Mouse (Mus musculus): Measurements from ENCODE around the gene Krtap4-13. TPM values are rescaled to one million over a fixed set of nuclear protein-coding genes. Genes with fewer than 3 reads are reported as not detected.
"Not testable (repeated sequence)": the region's sequence is repeated elsewhere in the genome, so short reads cannot be mapped to it uniquely, and the experiment has no call there.

Gene Krtap4-13
- polyA plus RNA-seq (2012; fragmentation: generic; extraction: Trizol), result not detected
- long read RNA-seq, experiment 1, result 0 reads
- long read RNA-seq, experiment 2, result 0 reads

DNA sequence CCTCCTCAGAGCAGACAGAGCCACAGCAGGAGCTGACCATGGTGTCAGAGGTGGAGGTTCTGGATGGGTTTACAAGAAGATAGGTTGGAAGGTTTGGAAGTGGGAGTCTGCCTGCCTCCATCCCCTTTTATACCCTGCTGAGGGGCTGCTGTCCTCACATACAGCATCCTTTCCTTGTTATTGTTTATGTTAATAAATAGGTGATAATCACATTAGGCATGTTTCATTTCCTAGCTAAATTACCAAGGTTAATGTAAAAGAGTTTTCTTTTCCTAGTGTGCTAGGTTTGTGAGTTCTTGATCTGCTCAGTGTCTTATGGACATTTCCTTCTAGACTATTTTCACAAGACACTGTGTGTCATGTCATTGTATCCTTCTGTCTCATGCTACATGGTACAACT lies at the start of gene Krtap4-13:
TSS of gene Krtap4-13 (minus strand) at position 101 of the 400 bp plus-strand sequence.
- H3K36me3 ChIP-seq (ENCODE audit: control insufficient read depth, insufficient read depth); H3K4me3 ChIP-seq (ENCODE audit: insufficient read depth, poor library complexity, severe bottlenecking); H3K27me3 ChIP-seq (ENCODE audit: control insufficient read depth, insufficient read depth, insufficient read length); H3K79me3 ChIP-seq (ENCODE audit: low read depth); H3ac ChIP-seq (ENCODE audit: control insufficient read depth, insufficient read length, low read depth); H3K79me2 ChIP-seq (ENCODE audit: control insufficient read depth, insufficient read depth): not testable (repeated sequence)

- Histone ChIP-seq H3K36me3 (ENCODE audit: control insufficient read depth, insufficient read depth) (no peaks in the 10 kb centered on the region), H3K4me3 (ENCODE audit: insufficient read depth, poor library complexity, severe bottlenecking) (no peak overlapping the region), H3K79me2 (ENCODE audit: control insufficient read depth, insufficient read depth) (no peaks in the 10 kb centered on the region), H3K27me3 (ENCODE audit: control insufficient read depth, insufficient read depth, insufficient read length) (no peaks in the 10 kb centered on the region), H3ac (ENCODE audit: control insufficient read depth, insufficient read length, low read depth) (no peak overlapping the region), H3K79me3 (ENCODE audit: low read depth) (no peaks in the 10 kb centered on the region)
- no peak for TF ChIP-seq CTCF (IDR thresholded peaks at IDR 0.05; ENCODE audit: control insufficient read depth, insufficient read depth, insufficient read length)
- peak; percentile 48 for TF ChIP-seq FOSL1 (IDR thresholded peaks at IDR 0.05; ENCODE audit: insufficient read depth, low read length, poor library complexity, severe bottlenecking)
- TF ChIP-seq MAX (IDR thresholded peaks at IDR 0.05), result no peak
These were observed 49.1 kb upstream of the Krtap4-13 start for GRCm38 (mm10) chr11:99858761-99859160.

DNA sequence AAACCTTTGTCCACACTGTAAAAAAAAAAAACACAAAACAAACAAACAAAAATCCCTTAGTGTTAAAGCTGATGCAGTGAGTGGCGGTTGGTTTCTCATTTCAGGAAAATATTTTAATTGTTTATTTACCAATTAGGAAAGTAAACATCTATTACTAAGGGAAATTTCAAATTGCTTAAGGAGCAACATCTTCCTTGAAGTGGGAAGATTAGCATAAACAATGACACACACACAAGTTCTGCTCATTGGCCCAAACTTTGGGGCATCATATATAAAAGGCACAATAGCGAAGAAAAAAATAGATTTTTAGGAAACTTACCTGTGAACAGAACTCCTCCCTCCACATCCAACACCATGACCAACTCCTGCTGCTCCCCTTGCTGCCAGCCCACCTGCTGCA lies 47.9 kb upstream of the Krtap4-13 start, which contains the start of gene Gm11568:
TSS of gene Gm11568 (plus strand) at position 301 of the 400 bp plus-strand sequence.
- no peaks in the 10 kb centered on the region for H3K79me3 ChIP-seq (ENCODE audit: low read depth)
- H3K27me3 ChIP-seq (ENCODE audit: control insufficient read depth, insufficient read depth, insufficient read length), result no peaks in the 10 kb centered on the region
- no peaks in the 10 kb centered on the region for H3K79me2 ChIP-seq (ENCODE audit: control insufficient read depth, insufficient read depth)
- TF ChIP-seq CTCF (IDR thresholded peaks at IDR 0.05; ENCODE audit: control insufficient read depth, insufficient read depth, insufficient read length) (no peak), FOSL1 (IDR thresholded peaks at IDR 0.05; ENCODE audit: insufficient read depth, low read length, poor library complexity, severe bottlenecking) (no peak), CEBPB (IDR thresholded peaks at IDR 0.05; ENCODE audit: low read depth) (no peak)
- H3K4me3 ChIP-seq (ENCODE audit: insufficient read depth, poor library complexity, severe bottlenecking), result no peak within 1 kb of the TSS
- H3K36me3 ChIP-seq (ENCODE audit: control insufficient read depth, insufficient read depth), result no peaks in the 10 kb centered on the region
- H3ac ChIP-seq (ENCODE audit: control insufficient read depth, insufficient read length, low read depth), result no peak within 1 kb of the TSS

- Histone ChIP-seq H3ac (ENCODE audit: control insufficient read depth, insufficient read length, low read depth) (no peak overlapping the region), H3K79me3 (ENCODE audit: low read depth) (no peaks in the 10 kb centered on the region), H3K79me2 (ENCODE audit: control insufficient read depth, insufficient read depth) (no peaks in the 10 kb centered on the region), H3K4me3 (ENCODE audit: insufficient read depth, poor library complexity, severe bottlenecking) (no peak overlapping the region), H3K36me3 (ENCODE audit: control insufficient read depth, insufficient read depth) (no peaks in the 10 kb centered on the region), H3K27me3 (ENCODE audit: control insufficient read depth, insufficient read depth, insufficient read length) (no peaks in the 10 kb centered on the region)
- TF ChIP-seq CEBPB (IDR thresholded peaks at IDR 0.05; ENCODE audit: low read depth) (no peak), MYOG (IDR thresholded peaks at IDR 0.05; ENCODE audit: control insufficient read depth, extremely low read depth, insufficient read length) (no peak), MYOD1 (IDR thresholded peaks at IDR 0.05; ENCODE audit: control insufficient read depth, insufficient read length, low read depth) (no peak), CTCF (IDR thresholded peaks at IDR 0.05; ENCODE audit: control insufficient read depth, insufficient read depth, insufficient read length) (no peak), MAX (IDR thresholded peaks at IDR 0.05) (no peak), FOSL1 (IDR thresholded peaks at IDR 0.05; ENCODE audit: insufficient read depth, low read length, poor library complexity, severe bottlenecking) (no peak), USF1 (IDR thresholded peaks at IDR 0.05; ENCODE audit: low read depth) (no peak)
These were observed 44.4 kb upstream of the Krtap4-13 start for GRCm38 (mm10) chr11:99854121-99854520.

DNA sequence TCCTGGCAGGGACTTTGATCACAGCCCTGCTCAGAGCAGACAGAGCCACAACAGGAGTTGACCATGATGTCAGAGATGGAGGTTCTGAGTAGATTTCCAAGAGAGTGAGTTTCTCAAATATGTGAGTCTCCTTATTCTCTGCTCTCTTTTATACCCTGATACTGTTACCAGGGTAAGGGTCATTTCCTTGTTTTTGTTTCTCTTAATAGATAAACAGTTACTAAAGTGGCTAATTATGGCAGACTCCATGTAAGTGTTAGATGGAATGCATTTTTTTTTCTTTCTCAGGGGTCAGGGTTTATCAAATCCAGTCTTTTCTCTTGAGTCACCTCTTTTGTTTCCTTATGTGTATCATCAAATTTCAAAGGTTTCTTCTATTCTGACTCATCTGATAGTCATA lies 41.8 kb upstream of the Krtap4-13 start, which contains the start of gene Krtap4-16:
TSS of gene Krtap4-16 (minus strand) at position 101 of the 400 bp plus-strand sequence.
- H3K36me3 ChIP-seq (ENCODE audit: control insufficient read depth, insufficient read depth), result no peaks in the 10 kb centered on the region
- TF ChIP-seq MYOG (IDR thresholded peaks at IDR 0.05; ENCODE audit: control insufficient read depth, extremely low read depth, insufficient read length) (no peak), MAX (IDR thresholded peaks at IDR 0.05) (no peak), MYOD1 (IDR thresholded peaks at IDR 0.05; ENCODE audit: control insufficient read depth, insufficient read length, low read depth) (no peak), USF1 (IDR thresholded peaks at IDR 0.05; ENCODE audit: low read depth) (no peak), CTCF (IDR thresholded peaks at IDR 0.05; ENCODE audit: control insufficient read depth, insufficient read depth, insufficient read length) (no peak), CEBPB (IDR thresholded peaks at IDR 0.05; ENCODE audit: low read depth) (no peak), FOSL1 (IDR thresholded peaks at IDR 0.05; ENCODE audit: insufficient read depth, low read length, poor library complexity, severe bottlenecking) (no peak)
- no peak within 1 kb of the TSS for H3ac ChIP-seq (ENCODE audit: control insufficient read depth, insufficient read length, low read depth)
- no peaks in the 10 kb centered on the region for H3K79me3 ChIP-seq (ENCODE audit: low read depth)
- no peak within 1 kb of the TSS for H3K4me3 ChIP-seq (ENCODE audit: insufficient read depth, poor library complexity, severe bottlenecking)
- H3K79me2 ChIP-seq (ENCODE audit: control insufficient read depth, insufficient read depth), result no peaks in the 10 kb centered on the region
- no peaks in the 10 kb centered on the region for H3K27me3 ChIP-seq (ENCODE audit: control insufficient read depth, insufficient read depth, insufficient read length)

- H3K27me3 ChIP-seq (ENCODE audit: control insufficient read depth, insufficient read depth, insufficient read length), result no peaks in the 10 kb centered on the region
- TF ChIP-seq MYOD1 (IDR thresholded peaks at IDR 0.05; ENCODE audit: control insufficient read depth, insufficient read length, low read depth) (peak; percentile 86), MAX (IDR thresholded peaks at IDR 0.05) (no peak)
- no peak overlapping the region for H3K4me3 ChIP-seq (ENCODE audit: insufficient read depth, poor library complexity, severe bottlenecking)
- H3K79me2 ChIP-seq (ENCODE audit: control insufficient read depth, insufficient read depth), result no peaks in the 10 kb centered on the region
- no peaks in the 10 kb centered on the region for H3K36me3 ChIP-seq (ENCODE audit: control insufficient read depth, insufficient read depth)
- no peaks in the 10 kb centered on the region for H3K79me3 ChIP-seq (ENCODE audit: low read depth)
- H3ac ChIP-seq (ENCODE audit: control insufficient read depth, insufficient read length, low read depth), result no peak overlapping the region
These were observed 37.1 kb upstream of the Krtap4-13 start for GRCm38 (mm10) chr11:99846746-99847145.
